Mouse (Mus musculus): ENCODE results near the gene Zfp82. TPM values are rescaled to one million over a fixed set of nuclear protein-coding genes. Genes with fewer than 3 reads are reported as not detected.

The Zfp82 gene
- total RNA-seq, 2 experiments from 2014 or later, result 4.9 to 5.4 TPM

GRCm38 (mm10) chr7:30090092-30090969 is 17.6 kb upstream of the Zfp82 start, which contains the start of the genes Gm26920 and Zfp566:
Gm26920 (minus strand) TSS chr7:30090410.
Zfp566 (minus strand) TSS chr7:30090527.
- Histone ChIP-seq H3K27ac (peak within 1 kb of the TSS; percentile 92), H3K4me3 (peak within 1 kb of the TSS; percentile 83)
- DNase-seq (ENCODE audit: low spot score in 2 of 2), result peak; percentile 96 to 97
- TF ChIP-seq CTCF (conservative IDR thresholded peaks at IDR 0.05), result no peak

DNA sequence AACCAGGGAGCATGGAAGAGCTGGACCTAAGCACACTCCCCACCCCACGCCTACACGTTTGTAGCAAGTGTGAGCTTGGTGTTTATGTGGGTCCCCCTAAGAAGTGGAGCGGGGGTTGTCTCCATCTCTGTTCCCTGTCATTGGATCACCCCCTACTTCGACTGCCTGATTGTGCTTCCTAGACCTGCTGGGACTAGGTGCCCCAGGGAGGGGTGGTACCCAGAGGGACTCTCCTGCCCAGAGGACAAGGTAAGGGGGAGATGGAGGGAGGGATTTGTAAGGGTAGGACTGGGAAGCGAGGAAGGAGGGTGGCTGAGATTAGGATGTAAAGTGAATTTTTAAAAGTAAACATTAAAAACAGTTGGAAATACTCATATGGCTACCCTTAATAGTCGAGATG is 16.7 kb upstream of the Zfp82 start:
- TF ChIP-seq CTCF (conservative IDR thresholded peaks at IDR 0.05), result no peak
- no peak for DNase-seq (ENCODE audit: low spot score in 2 of 2)
- Histone ChIP-seq H3K27ac (no peak overlapping the region; the same call in 1 of the 2 replicates), H3K4me3 (peak overlapping the region; percentile 83)

GRCm38 (mm10) chr7:30086524-30086923 is 13.8 kb upstream of the Zfp82 start:
- no peak overlapping the region for H3K4me3 ChIP-seq
- DNase-seq (ENCODE audit: low spot score in 2 of 2), result peak; percentile 18 to 26
- no peak for TF ChIP-seq CTCF (conservative IDR thresholded peaks at IDR 0.05)
- H3K27ac ChIP-seq, result no peak overlapping the region

GRCm38 (mm10) chr7:30064622-30065021 is 8.1 kb downstream of the Zfp82 start:
- Histone ChIP-seq H3K27ac (no peak overlapping the region), H3K4me3 (no peak overlapping the region)
- no peak for DNase-seq (ENCODE audit: low spot score in 2 of 2)
- peak; percentile 69 for TF ChIP-seq CTCF (conservative IDR thresholded peaks at IDR 0.05)

DNA sequence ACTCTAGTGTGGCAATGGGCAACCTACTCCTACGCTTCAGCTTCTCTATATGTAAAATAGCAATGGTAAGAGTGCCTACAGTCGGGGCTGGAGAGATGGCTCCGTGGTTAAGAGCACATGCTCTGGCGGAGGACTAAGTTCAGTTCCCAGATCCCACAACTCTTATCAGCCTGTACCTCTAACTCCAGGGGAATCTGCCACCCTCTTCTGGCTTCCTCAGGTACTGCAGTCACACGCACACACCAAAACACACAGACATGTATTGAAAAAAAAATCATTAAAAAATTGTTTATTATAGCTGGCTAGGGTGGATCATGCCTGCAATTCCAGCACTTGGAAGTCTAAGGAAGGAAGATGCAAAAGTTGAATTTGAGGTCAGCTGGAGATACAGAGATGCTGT is 10.2 kb downstream of the Zfp82 start:
- Histone ChIP-seq H3K4me3 (no peak overlapping the region), H3K27ac (no peak overlapping the region)
- peak; percentile 66 for TF ChIP-seq CTCF (conservative IDR thresholded peaks at IDR 0.05)
- no peak for DNase-seq (ENCODE audit: low spot score in 2 of 2)

DNA sequence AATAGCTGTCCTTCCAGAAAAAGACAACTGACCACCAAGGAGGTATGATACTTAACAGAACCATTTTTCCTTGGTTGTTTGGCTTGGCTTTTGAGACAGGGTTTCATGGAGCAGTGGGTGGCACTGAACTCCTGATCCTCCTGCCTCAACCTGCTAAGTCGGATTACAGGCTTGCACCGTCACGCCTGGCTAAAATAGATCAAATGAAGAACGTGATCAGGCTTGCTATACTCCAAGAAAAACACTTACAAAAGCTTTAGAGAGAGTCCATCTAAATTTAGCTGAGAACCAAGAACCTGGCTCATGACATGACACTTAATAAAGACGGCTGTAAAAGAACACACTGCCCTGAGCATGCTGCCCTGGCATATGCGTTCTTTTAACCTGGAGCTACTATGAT is 12.4 kb downstream of the Zfp82 start:
- DNase-seq (ENCODE audit: low spot score in 2 of 2), result no peak
- Histone ChIP-seq H3K27ac (no peak overlapping the region), H3K4me3 (no peak overlapping the region)
- TF ChIP-seq CTCF (conservative IDR thresholded peaks at IDR 0.05), result no peak

DNA sequence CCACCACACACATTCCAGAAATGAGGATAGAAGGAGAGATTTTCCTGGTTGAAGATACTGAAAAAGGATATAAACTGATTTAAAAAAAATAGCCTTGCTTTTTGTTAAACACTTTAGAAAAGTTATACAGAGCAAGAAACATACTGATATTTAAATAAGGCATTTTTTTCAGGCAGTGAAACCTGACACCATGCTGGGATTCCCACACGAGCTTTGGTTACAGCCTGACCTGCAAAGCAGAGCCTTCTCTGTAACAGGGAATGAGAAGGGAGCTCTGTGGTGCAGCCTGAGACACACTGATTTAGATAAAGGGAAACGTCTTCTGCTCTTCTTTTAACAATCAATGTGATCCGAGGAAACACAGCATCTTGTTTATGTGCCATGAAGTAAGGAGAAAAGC is 19.1 kb downstream of the Zfp82 start:
- no peak overlapping the region for H3K4me3 ChIP-seq
- H3K27ac ChIP-seq, result no peak overlapping the region

DNA sequence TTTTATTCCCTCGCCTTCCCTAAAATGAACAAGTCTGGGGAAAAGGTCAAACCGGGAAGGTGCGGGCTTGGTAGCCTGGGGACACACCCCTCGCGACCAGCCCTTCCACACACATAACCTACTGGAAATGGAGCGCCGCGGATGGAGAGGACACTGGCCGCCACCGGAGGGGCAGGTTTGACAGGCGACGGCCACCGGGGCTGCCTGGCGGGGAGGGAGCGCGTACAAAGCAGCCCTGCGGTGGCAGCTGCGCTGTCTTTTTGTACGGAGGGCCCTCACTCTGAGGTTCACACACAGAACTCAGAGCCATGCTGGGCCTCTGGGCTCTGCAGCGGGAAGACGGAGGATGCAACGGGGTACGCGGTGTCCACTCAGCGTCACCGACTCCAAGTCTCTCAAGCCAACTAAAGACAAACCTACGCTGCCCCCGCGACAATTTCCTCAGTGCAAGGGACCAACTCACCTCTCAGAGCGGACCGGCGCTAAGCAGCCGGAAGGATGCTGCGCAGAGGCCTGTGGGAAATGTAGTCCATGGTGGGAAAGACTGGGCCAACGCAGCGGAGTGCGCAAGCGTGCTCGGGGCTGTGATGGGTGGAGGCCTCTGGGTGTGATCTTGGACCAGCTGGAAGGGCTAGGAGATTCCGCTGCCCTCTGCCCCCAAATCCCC is 21.7 kb downstream of the Zfp82 start, which contains the start of gene Zfp14:
TSS of gene Zfp14 (minus strand) at position 499 of the 667 bp plus-strand sequence.
- DNase-seq (ENCODE audit: low spot score in 2 of 2), result peak; percentile 92 to 93
- H3K27ac ChIP-seq, result peak within 1 kb of the TSS; percentile 87
- no peak for TF ChIP-seq CTCF (conservative IDR thresholded peaks at IDR 0.05)
- H3K4me3 ChIP-seq, result peak within 1 kb of the TSS; percentile 97

More for the DNA sequence above, 19.1 kb downstream of the Zfp82 start:
- DNase-seq (ENCODE audit: low spot score in 2 of 2), result no peak
- no peak for TF ChIP-seq CTCF (conservative IDR thresholded peaks at IDR 0.05)

DNA sequence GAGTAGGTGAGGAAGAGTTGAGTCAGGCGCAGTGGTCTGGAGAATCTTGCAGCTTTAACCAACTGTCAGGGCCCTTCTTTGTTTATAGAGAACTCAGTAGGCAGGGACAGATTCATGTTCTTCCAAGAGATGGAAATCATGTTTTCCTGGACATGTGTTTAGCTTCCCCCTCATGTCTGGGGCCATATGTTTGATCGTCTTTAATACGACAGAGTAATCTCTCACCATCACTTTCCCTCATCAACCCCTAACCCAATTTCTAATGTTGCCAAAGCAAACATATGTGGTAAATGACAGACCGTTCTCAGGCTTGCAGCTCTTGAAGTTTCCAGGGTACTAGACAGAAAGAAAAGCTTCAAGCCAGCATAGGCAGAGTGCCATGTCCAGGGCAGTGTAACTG is 24.6 kb downstream of the Zfp82 start:
- no peak for TF ChIP-seq CTCF (conservative IDR thresholded peaks at IDR 0.05)
- no peak overlapping the region for H3K27ac ChIP-seq
- DNase-seq (ENCODE audit: low spot score in 2 of 2), result peak; percentile 27 to 55
- H3K4me3 ChIP-seq, result no peak overlapping the region

DNA sequence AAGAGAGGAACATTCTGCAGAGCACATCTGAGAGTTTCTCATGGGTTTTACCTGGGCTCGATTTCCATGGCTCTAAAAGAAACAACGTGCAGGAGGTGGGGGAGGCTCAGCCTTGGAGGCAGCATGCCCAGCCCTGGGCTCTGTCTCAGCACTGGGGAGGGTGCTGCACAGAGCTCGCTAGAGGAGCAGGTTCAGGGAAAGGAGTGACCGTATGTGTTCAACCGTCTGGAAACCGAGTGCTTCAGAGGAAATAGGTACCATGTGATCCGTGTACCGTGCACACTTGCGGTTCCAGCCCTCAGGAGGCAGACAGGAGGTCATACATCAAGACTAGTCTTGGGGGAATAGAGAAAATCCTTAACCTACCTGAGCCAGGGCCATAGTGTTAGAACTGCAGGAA is 28.3 kb downstream of the Zfp82 start:
- H3K27ac ChIP-seq, result no peak overlapping the region
- no peak overlapping the region for H3K4me3 ChIP-seq
- TF ChIP-seq CTCF (conservative IDR thresholded peaks at IDR 0.05), result no peak
- DNase-seq (ENCODE audit: low spot score in 2 of 2), result no peak

- TF ChIP-seq CTCF (conservative IDR thresholded peaks at IDR 0.05), result no peak
- no peak overlapping the region for H3K4me3 ChIP-seq
- no peak overlapping the region for H3K27ac ChIP-seq
- no peak for DNase-seq (ENCODE audit: low spot score in 2 of 2)
These were observed 38.4 kb downstream of the Zfp82 start for GRCm38 (mm10) chr7:30034331-30034730.

- no peak overlapping the region for H3K27ac ChIP-seq
- no peak for DNase-seq (ENCODE audit: low spot score in 2 of 2)
- H3K4me3 ChIP-seq, result no peak overlapping the region
- no peak for TF ChIP-seq CTCF (conservative IDR thresholded peaks at IDR 0.05)
These were observed 41.3 kb downstream of the Zfp82 start for GRCm38 (mm10) chr7:30031379-30031778.

GRCm38 (mm10) chr7:30030677-30031076 is 42.0 kb downstream of the Zfp82 start:
- TF ChIP-seq CTCF (conservative IDR thresholded peaks at IDR 0.05), result no peak
- H3K27ac ChIP-seq, result no peak overlapping the region
- DNase-seq (ENCODE audit: low spot score in 2 of 2), result no peak
- H3K4me3 ChIP-seq, result no peak overlapping the region
